Mouse (Mus musculus): Measurements from ENCODE around the gene Fbxl18. TPM values are rescaled to one million over a fixed set of nuclear protein-coding genes. Genes with fewer than 3 reads are reported as not detected.
"Not testable (repeated sequence)": the region's sequence is repeated elsewhere in the genome, so short reads cannot be mapped to it uniquely, and the experiment has no call there.

Fbxl18 gene
- total and polyA plus RNA-seq, 3 experiments: 4.6 to 7.4 TPM; not detected in 1

DNA sequence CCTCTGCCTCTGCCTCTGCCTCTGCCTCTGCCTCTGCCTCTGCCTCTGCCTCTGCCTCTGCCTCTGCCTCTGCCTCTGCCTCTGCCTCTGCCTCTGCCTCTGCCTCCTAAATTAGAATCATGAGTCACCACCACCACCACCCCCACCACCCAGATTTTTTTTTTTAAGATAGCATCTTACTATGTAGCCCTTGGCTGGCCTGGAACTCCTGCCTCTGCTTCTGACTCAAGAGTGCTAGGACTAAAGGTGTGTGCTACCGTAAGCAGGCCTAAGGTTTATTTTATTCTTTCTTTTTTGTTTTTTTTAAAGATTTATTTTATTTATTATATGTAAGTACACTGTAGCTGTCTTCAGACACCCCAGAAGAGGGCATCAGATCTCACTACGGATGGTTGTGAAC is 57.8 kb downstream of the Fbxl18 start:
- not testable (repeated sequence) for H3K4me3 ChIP-seq (ENCODE audit: control insufficient read depth in 1 of 2, insufficient read depth in 1 of 2, low read depth in 2 of 2, low read length in 2 of 2); H3K9me3 ChIP-seq (replicated peaks; ENCODE audit: insufficient read depth, low read length); H3K4me1 ChIP-seq (ENCODE audit: control insufficient read depth in 1 of 2, insufficient read depth in 2 of 2, low read length in 2 of 2); H3K36me3 ChIP-seq (ENCODE audit: control insufficient read depth in 1 of 2, insufficient read depth in 2 of 2, low read length in 2 of 2); H3K79me2 ChIP-seq (ENCODE audit: control insufficient read depth, insufficient read depth, low read length, poor library complexity); H3K27ac ChIP-seq (ENCODE audit: control insufficient read depth, low read depth, low read length); H3K9ac ChIP-seq (ENCODE audit: control insufficient read depth, low read depth, low read length, poor library complexity, severe bottlenecking); H3K27me3 ChIP-seq (ENCODE audit: control insufficient read depth in 1 of 2, insufficient read depth in 2 of 2, low read length in 2 of 2); DNase-seq (ENCODE audit: low read depth, low spot score)

DNA sequence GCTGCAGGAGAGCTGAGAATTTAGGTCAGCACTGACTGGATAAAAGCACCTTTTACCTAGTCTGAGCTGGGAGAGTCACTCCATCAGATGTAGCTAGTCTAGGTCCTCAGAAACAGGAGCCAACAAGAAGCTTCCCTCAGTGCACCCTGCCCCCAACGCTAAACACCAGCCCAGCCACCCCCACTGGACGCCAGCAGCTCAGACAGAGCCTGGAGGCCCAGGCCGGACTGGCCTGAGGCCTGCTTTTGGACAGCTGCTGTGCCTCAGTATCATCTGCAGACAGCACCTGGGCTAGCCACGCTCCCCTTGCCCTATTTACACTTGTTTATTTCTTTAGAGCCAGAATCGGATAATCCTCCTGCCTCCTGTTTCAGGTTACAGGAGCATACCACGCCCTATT is 58.3 kb downstream of the Fbxl18 start:
- no peak overlapping the region for H3K9ac ChIP-seq (ENCODE audit: control insufficient read depth, low read depth, low read length, poor library complexity, severe bottlenecking)
- no peak for DNase-seq (ENCODE audit: low read depth, low spot score)
- no peaks in the 10 kb centered on the region for H3K36me3 ChIP-seq (ENCODE audit: control insufficient read depth in 1 of 2, insufficient read depth in 2 of 2, low read length in 2 of 2)
- H3K27me3 ChIP-seq (ENCODE audit: control insufficient read depth in 1 of 2, insufficient read depth in 2 of 2, low read length in 2 of 2): no peaks in the 10 kb centered on the region
- no peaks in the 10 kb centered on the region for H3K9me3 ChIP-seq (replicated peaks; ENCODE audit: insufficient read depth, low read length)
- no peak overlapping the region for H3K27ac ChIP-seq (ENCODE audit: control insufficient read depth, low read depth, low read length)
- no peaks in the 10 kb centered on the region for H3K4me1 ChIP-seq (ENCODE audit: control insufficient read depth in 1 of 2, insufficient read depth in 2 of 2, low read length in 2 of 2)
- TF ChIP-seq BHLHE40 (IDR thresholded peaks at IDR 0.05; ENCODE audit: borderline replicate concordance, low read depth, low read length) (no peak), TAL1 (IDR thresholded peaks at IDR 0.05; ENCODE audit: low read length) (no peak), RCOR1 (IDR thresholded peaks at IDR 0.05; ENCODE audit: low read depth, low read length) (no peak), SMC3 (IDR thresholded peaks at IDR 0.05; ENCODE audit: low read depth, low read length) (no peak), CHD1 (IDR thresholded peaks at IDR 0.05; ENCODE audit: low read depth, low read length) (no peak), MEF2A (IDR thresholded peaks at IDR 0.05; ENCODE audit: extremely low read depth, insufficient replicate concordance, low read depth, low read length, poor library complexity, severe bottlenecking) (no peak), MAX (IDR thresholded peaks at IDR 0.05; ENCODE audit: low read length) (no peak), POLR2AphosphoS2 (IDR thresholded peaks at IDR 0.05; ENCODE audit: low read length) (no peak)
- no peaks in the 10 kb centered on the region for H3K79me2 ChIP-seq (ENCODE audit: control insufficient read depth, insufficient read depth, low read length, poor library complexity)
- no peak overlapping the region for H3K4me3 ChIP-seq (ENCODE audit: control insufficient read depth in 1 of 2, insufficient read depth in 1 of 2, low read depth in 2 of 2, low read length in 2 of 2)

DNA sequence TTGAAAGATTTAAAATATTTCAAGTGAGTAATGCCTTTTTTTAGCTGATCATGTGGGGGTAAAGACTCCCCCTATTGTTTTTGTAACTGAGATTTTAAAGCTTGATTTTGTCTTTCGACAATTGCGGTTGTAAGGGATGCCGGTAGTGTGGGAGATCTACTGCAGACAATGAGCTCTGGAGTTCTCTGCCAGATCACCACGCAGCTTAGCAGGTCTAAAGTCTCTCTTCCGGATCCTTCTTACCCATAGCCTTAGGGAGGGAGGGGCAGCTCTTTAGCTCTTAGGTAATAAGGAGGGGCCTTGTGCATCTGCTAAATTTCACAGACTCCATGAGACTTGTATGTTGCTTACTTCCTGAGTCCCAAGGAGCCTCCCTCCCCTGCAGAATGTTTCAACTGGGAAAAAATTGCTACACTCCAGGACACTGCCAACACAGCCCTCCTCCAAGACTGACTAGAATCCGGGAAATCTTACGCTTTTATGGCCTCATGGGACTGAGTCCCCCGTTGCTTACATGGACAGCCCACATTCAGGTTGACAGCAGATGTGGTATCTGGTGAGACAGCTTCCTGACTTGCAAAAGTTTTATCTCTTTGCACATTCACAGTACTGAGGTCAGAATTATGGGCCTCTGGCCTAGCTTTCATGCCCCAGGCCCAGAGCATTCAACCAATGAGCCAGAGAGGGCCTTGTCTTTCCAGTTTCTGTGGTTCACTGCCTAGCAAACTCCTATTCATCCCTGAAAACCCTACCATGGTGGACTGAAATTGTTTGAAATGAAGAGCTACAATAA is 61.4 kb downstream of the Fbxl18 start:
- Histone ChIP-seq H3K27me3 (ENCODE audit: control insufficient read depth in 1 of 2, insufficient read depth in 2 of 2, low read length in 2 of 2) (no peaks in the 10 kb centered on the region), H3K4me1 (ENCODE audit: control insufficient read depth in 1 of 2, insufficient read depth in 2 of 2, low read length in 2 of 2) (no peaks in the 10 kb centered on the region), H3K9ac (ENCODE audit: control insufficient read depth, low read depth, low read length, poor library complexity, severe bottlenecking) (no peak overlapping the region), H3K4me3 (ENCODE audit: control insufficient read depth in 1 of 2, insufficient read depth in 1 of 2, low read depth in 2 of 2, low read length in 2 of 2) (no peak overlapping the region), H3K79me2 (ENCODE audit: control insufficient read depth, insufficient read depth, low read length, poor library complexity) (no peaks in the 10 kb centered on the region), H3K36me3 (ENCODE audit: control insufficient read depth in 1 of 2, insufficient read depth in 2 of 2, low read length in 2 of 2) (no peaks in the 10 kb centered on the region), H3K9me3 (replicated peaks; ENCODE audit: insufficient read depth, low read length) (no peaks in the 10 kb centered on the region), H3K27ac (ENCODE audit: control insufficient read depth, low read depth, low read length) (no peak overlapping the region)
- no peak for DNase-seq (ENCODE audit: low read depth, low spot score)
- no peak for TF ChIP-seq ZC3H11A (IDR thresholded peaks at IDR 0.05; ENCODE audit: low read depth, low read length)
- TF ChIP-seq GATA1 (IDR thresholded peaks at IDR 0.05; ENCODE audit: low read depth, low read length): no peak
